Mouse (Mus musculus) G1E (cell line): ENCODE data around the gene Ddx49.

Experiments used
- CTCF ChIP-seq: IDR thresholded peaks from 2 replicates; pipeline ENCODE4 v1.5.1; 2012; ENCODE audit warnings: low read depth, low read length, inconsistent platforms, mixed read lengths
- POLR2AphosphoS5 ChIP-seq: IDR thresholded peaks from 2 replicates; pipeline ENCODE4 v1.6.1; 2012; ENCODE audit warnings: low read depth, low read length, inconsistent platforms; ENCODE audit not compliant: insufficient replicate concordance

GRCm38 (mm10) chr8:70302358-70302890, at the start of gene Ddx49, which contains the start of gene Cope:
- TF ChIP-seq CTCF (no peak), POLR2AphosphoS5 (no peak)
